Mouse (Mus musculus): ENCODE results near the gene Per2.

Per2 gene

DNA sequence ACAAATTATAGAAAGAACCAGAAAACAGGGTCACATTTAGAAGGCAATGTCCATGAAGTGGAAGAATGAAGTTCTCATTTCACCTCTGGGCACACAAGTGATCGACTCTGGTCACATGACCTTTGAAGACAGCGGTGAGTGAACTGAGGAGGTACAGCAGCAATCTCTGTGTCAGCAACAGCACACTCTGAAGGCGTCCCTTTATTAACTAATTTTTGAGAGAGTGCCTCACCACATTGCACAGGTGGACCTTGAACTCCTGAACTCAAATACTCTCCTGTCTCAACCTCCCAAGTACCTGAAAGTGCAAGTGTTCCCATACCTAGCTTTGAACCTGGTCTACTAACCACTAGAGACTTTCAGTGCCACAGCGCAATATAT lies 78.0 kb downstream of the Per2 start:
- in situ Hi-C loops (cut with MboI): no loop called here

DNA sequence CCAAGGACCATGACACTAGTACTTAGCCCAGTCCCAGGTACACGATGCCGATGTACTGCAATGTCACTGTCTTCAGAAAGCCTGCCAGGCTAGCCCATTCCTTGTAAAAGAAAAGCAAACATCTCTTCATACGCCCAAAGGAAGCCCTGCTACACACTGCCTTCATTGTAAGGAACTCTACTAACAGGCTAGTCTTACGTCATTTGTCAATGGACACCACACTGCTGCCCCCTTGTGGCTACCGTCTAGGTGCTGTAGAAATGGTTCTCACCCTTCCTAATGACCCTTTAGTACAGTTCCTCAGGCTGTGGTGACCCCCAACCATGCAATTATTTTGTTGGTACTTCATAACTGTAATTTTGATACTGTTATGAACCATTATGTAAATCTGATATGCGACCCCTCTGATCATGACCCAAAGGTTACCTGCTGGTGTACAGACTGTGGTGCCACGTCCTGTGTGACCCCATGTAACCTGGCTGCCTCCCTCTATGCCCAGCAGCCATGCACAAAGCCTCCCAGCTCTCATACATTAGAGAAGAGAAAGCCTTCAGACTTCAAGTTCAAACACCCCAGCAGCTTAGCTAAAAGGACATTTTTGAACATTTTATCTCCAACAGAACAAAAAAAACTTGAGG lies 78.6 kb downstream of the Per2 start:
- in situ Hi-C loops (cut with MboI): no loop called here

DNA sequence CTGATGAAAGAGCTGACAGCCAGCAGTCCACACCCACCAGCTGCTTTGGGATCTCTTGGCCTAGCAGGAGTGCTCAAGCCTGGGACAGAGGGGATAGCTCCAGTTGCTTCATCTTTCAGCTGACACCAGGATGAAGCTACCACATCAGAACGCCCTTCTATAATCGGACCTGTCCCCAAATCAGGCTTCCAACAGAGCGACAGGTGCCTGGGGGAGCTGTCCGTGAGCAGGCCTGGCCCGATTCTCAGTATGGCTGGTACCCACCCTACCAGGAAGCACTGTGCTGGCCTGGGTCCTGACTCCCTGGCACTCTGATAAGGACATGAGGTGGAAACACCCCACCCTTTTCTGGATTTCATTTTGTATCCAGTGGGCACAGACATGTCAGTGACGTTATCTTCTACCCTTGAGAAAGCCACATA lies 85.7 kb downstream of the Per2 start:
- in situ Hi-C loops (cut with MboI): no loop called here

DNA sequence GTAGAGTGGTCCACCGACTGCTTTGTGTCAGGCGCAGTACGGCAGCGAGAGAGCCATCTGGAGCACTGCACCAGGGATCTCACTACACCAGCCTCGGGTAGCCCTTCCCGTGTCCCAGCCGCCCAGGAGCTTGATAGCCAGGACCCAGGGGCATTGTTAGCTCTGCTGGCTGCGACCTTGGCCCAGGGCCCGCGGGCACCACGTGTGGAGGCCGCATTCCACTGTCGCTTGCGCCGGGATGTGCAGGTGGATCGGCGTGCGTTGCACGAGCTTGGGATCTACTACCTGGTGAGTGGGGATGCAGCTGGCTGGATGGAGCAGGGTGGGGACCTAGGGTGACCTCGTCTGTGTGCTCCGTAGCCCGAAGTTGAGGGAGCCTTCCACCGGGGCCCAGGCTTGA lies 89.1 kb downstream of the Per2 start:
- in situ Hi-C loops (cut with MboI): no loop called here

DNA sequence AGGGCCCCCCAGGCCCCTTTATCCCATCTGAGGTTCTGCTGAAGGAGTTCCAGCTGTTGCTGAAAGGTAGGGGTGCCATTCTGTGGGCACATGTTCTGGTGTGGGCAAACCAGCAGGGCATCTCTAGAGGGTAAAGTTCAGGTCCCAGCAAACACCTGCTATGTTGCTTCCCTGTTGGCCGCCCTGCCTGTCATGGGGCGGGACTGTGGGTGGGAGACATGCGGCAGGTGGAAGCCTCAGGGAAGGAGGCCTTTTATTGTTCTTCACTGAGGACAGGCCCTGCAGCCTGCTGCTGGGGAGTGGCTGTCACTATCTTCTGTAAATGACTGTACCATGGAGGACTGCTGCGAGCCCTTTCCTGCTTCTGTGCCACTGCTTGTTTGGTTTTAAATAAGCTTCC lies 89.7 kb downstream of the Per2 start:
- in situ Hi-C loops (cut with MboI): no loop called here

DNA sequence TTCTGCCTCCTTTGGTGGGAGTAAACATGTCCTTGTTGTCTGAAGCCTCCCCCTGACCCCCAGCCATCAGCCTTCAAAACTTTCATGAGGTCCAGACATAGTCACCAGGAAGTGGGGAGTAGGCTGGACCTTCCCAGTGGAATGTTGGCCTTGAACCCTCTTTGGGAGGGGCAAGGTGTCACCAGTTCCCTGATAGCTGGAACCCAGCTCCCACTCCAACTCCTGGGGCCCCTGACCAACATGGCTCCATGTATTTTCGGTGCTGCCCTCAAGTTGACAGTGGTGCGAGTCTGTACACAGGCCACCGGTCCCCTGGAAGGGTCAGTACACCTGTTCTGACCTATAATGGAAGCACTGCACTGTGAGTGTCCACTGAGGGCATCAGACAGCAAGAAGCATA lies 91.8 kb downstream of the Per2 start:
- in situ Hi-C loops (cut with MboI): no loop called here

DNA sequence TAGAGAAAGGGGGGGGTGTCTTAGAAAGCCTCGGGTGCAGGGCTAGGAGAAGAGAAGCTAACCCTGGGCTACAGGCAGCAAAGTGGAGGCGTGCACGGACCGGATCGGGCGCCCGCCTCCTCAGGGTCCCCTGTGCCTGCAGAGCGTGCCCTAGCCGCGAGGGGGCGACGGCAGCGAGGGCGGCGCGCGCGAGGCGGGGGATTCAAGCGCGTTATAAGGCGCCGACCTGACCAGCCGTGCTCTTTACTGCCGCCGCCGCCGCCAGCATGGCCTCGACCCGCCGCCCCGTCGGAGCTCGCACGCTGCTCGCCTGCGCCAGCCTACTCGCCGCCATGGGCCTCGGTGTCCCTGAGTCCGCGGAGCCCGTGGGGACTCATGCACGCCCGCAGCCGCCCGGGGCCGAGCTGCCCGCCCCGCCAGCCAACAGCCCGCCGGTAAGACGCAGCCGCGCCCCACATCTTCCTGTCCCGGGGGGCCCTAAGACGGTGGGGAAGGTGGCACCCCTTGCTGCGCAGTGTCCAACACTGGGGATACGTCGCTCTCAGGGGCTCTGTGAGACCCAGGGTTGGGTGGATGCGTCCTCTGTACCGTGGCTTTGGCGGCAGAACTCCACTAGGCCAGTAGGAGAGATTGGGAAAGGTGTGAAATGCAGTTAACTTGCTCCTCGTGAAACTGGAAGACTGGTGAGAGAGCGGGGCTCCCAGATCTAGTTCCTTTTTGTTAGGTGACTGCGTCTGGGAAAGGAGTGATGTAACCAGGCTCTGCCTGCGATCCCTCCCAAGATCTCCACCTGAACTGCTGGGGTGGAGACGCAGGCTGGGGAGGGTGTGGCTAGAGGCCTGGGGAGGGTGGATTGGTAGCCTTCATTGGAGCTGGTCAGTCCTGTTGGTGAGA lies 92.7 kb downstream of the Per2 start, which contains the start of gene Erfe:
Gene Erfe (plus strand): TSS at position 216 of the 894 bp plus-strand sequence.
- in situ Hi-C loops (cut with MboI): no loop called here

All from mature B cell (primary cell).